Mouse (Mus musculus): ENCODE results near the gene Lyrm4.

- TF ChIP-seq MXI1 (IDR thresholded peaks at IDR 0.05; ENCODE audit: low read depth, low read length) (no peak), NELFE (IDR thresholded peaks at IDR 0.05; ENCODE audit: low read depth, low read length) (no peak), MYC (IDR thresholded peaks at IDR 0.05; ENCODE audit: low read depth, low read length) (no peak), KAT2A (IDR thresholded peaks at IDR 0.05; ENCODE audit: insufficient replicate concordance, low read length) (no peak), SMC3 (IDR thresholded peaks at IDR 0.05; ENCODE audit: low read depth, low read length) (no peak), ELF1 (IDR thresholded peaks at IDR 0.05; ENCODE audit: low read depth, low read length) (no peak)
These were observed 123.3 kb downstream of the Lyrm4 start for GRCm38 (mm10) chr13:35994067-35994466.
